Mouse (Mus musculus) large intestine, adult 2 months (tissue): ENCODE measurements at regions not wholly inside any gene's neighbourhood (a gene's known extent, or its start where the extent isn't known, plus 50 kb on each side); places are given as distances from the start of the nearest gene placed in this dataset.

Experiments used
- DNase-seq: peaks from one replicate; pipeline ENCODE4 v3.0.0-alpha.2; 2012; ENCODE audit warnings: low read depth, low spot score
- WGBS: fragments of 180-500 bp; shearing (Covaris S2); methylation state at CpG from one replicate; pipeline ENCODE4 v1.1.7; 2018; 5-methylcytosine and 5-hydroxymethylcytosine counted together

DNA sequence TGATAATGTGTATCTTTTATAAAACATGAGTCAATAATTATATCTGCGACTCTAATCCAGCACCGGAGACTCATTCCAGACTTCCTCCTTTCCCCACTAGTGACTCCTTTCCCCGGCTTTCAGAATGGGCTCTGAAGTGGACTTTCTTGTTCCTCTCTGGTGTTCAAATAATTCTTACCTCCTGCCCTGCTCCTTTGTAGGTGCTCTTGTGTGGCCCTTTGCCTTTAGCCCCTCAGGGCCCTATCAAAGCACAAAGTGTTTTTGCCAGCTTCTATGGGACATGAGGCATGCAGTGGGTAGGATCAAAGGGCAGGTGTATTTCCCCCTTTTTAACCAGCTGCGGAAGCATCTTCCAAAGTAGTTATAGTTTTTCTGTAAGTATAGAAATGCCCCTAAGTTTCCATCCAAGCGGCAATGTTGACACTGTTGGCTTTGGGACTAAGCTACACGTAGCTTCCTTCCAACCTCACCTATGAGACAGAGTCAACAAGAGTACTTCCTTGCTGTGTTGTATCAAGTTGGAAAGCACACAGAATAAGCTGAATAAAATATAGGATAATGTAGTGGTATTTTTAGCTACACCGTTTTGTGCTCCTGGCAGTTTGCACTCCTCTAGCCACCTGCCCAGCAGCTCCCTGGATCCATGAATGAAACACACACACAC lies 93.8 kb upstream of the Rapgef5 start:
- WGBS, result 62% methylated on average over 7 of the region's 7 CpGs
- no peak for DNase-seq

- no peak for DNase-seq
- WGBS, result 39% methylated on average over 9 of the region's 9 CpGs
These were observed 90.8 kb upstream of the Rapgef5 start for GRCm38 (mm10) chr12:117425363-117426031.

DNA sequence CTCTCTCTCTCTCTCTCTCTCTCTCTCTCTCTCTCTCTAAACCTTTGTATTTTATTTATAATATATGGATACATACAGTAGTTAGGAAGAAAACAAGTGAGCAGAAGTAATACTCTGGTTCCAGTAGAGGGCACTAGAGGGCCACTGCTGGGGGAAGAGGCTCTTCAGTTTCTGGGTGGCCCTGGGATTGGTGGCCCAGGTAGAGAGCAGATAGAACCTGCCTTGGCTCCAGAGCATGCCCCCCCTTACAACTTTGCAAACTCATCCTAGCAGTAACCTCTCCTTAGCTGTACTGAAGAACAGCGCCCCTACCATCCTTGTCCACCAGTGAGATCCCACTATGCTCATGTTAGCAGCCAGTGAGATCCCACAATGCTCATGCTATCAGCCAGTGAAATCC lies 88.8 kb upstream of the Rapgef5 start:
- 74% methylated on average over 1 of the region's 1 CpGs for WGBS
- peak; percentile 82 for DNase-seq

DNA sequence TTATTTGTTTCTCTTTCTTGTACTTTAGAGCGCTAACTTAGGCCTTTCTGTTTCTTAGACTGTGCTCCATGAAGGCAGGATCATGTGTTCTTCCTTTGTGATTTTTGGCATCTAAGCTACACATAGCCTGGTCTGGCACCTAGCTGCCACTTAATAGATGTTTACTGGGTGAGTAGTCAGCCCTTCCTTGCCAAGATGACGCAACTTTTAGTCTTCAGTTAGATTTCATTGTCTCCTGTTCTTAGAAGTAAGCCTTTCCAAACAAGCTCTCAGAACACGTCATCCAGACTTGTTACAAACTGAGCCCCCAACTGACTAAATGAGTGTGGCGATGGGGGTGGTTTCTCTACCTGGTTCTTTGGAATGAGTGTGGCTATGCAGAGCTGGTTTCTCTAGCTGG lies 85.4 kb upstream of the Rapgef5 start:
- no peak for DNase-seq
- 58% methylated on average over 4 of the region's 4 CpGs for WGBS

DNA sequence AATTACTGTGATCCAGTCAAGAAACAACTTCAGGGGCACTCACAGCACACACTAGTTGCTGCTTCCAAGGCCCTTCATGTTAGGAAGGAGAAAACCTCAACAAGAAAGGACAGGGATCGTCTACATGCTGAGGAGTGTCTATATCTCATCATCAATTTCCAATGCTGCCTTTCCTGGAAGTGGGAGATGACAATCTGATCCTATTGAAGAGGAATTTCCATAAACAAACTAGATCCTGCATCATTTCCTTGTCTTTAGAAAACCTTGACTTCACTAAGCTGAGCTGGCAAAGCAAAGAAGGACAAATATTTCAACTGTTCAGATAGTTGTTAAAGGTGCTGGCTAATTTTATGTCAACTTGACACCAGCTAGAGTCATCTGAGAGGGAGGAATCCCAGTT lies 83.5 kb upstream of the Rapgef5 start:
- DNase-seq, result no peak
- 63% methylated on average over 1 of the region's 1 CpGs for WGBS

DNA sequence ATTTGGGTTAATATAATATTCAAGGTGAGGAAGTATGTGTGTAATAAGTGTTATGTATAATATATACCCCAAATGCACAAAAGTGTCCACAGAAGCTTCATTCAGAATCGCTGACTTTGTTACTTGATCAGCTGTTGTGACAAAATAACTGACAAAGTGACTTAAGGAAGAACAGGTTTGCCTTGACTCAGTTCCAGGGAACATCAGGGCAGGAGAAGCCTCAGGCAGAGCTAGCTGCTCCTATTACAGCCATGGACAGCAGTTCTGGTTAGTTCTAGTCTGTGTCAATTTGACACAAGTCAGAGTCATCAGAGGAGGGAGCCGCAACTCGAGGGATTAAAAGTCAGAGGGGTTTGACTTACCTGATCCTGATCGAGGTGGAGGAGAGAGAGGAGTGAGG lies 79.3 kb upstream of the Rapgef5 start:
- no peak for DNase-seq
- WGBS, result 74% methylated on average over 4 of the region's 4 CpGs

DNA sequence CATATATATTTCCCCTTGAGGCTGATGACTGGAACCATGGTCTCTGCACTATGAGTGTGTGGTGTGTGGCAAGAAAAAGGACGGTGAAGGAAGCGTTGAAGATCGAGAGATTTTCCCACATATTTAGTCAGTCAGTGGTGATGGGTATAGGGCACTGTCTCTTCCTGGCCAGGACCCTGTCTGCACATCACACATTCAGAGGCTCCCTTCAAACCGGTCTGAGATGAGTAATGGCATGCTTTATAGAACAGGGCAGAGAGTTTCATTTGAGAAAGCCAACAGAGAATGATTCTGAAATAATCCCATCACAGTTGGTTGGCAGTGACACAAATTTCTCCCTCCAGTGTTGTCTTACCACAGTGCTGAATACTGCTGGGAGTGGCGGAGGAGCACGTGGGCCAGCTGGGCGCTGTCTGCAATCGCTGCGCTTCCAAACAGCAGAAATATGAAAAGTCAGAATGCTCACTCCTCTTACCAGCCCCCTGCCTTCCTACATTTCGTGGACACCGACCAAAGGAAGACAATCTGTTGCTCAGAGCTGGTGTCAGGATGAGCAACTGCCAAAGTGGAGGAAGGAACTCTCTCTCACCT lies 77.2 kb upstream of the Rapgef5 start:
- no peak for DNase-seq
- WGBS, result 66% methylated on average over 11 of the region's 11 CpGs

DNA sequence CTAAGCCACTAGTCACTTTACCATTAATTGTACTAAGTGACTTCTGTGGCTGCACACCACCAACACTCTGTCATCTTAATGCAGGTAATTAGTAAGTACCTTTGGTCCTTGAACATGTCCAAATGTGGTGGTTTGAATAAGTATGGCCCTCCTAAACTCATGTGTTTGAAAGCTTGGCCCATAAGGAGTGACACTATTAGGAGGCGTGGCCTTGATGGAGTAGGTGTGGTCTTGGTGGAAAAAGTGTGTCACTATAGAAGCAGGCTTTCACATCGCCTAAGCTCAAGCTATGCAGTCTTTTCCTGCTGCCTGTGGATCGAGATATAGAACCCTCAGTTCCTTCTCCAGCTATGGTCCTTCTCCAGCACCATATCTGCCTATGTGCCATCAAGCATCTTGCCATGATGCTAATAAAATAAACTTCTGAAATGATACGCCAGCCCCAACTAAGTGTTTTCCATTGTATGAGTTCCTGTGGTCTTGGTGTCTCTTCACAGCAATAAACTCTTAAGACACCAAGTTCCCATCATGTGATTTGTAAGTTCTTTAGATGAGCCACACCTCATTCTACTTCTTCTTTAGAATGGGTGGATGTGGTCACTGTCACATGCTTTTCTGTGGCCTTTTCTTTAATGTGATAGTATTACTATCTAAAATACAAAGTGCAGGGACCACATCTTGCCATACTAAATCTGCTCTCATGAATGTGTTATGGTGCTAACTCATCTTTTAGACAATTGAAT lies 71.9 kb upstream of the Rapgef5 start:
- DNase-seq, result no peak
- 81% methylated on average over 4 of the region's 4 CpGs for WGBS

- DNase-seq, result no peak
- WGBS, result 9% methylated on average over 10 of the region's 10 CpGs
These were observed 69.1 kb upstream of the Rapgef5 start for GRCm38 (mm10) chr12:117447223-117447622.

- DNase-seq, result no peak
- 55% methylated on average over 19 of the region's 19 CpGs for WGBS
These were observed 68.2 kb upstream of the Rapgef5 start for GRCm38 (mm10) chr12:117447843-117448728.

DNA sequence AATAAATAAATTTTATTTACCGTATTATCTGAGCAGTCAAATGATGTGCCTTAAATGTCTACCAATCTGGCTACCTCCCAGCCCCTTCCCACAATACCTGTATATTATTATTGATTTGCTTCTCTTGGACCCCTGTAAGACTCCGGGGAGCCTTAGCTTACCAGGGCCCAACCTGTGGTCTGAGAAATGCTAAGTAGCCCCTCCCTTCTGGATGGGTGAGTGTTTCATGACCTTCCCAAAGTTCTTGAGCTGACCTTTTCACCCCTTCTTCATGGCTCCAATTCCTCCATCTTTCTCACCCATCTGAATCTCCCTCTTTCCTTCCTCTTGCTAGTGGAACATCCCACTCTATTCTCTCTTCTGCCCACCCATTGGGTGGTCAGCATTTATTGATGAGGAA lies 67.2 kb upstream of the Rapgef5 start:
- no peak for DNase-seq
- 92% methylated on average over 2 of the region's 2 CpGs for WGBS

- DNase-seq, result peak; percentile 52
These were observed 66.2 kb upstream of the Rapgef5 start for GRCm38 (mm10) chr12:117450106-117450505.

- DNase-seq, result no peak
- WGBS, result 73% methylated on average over 3 of the region's 3 CpGs
These were observed 65.4 kb upstream of the Rapgef5 start for GRCm38 (mm10) chr12:117450871-117451270.

- no peak for DNase-seq
- 77% methylated on average over 4 of the region's 4 CpGs for WGBS
These were observed 64.8 kb upstream of the Rapgef5 start for GRCm38 (mm10) chr12:117451441-117451840.

- DNase-seq, result no peak
- 48% methylated on average over 7 of the region's 7 CpGs for WGBS
These were observed 60.5 kb upstream of the Rapgef5 start for GRCm38 (mm10) chr12:117455800-117456199.

- 27% methylated on average over 9 of the region's 9 CpGs for WGBS
These were observed 57.9 kb upstream of the Rapgef5 start for GRCm38 (mm10) chr12:117458132-117459070.

DNA sequence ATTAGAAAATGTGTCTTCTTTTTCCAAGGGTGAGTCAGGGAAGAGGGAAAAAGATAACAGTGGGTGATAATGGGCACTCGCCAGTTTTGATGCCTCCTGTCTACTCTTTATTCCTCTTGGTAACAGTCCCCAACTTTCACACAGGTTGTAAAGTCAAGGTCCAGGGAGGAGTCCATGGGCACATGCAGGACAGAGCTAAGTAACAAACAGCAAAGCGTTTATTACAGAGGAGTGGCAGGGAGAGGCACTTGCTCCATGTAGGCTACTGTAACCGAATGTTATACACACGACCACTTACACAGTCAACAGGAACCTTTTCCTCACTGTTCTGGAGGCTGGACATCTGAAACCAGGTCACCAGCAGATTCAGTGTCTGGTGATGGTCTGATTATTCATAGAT lies 56.7 kb upstream of the Rapgef5 start:
- 25% methylated on average over 4 of the region's 4 CpGs for WGBS
- DNase-seq, result peak; percentile 73

More at GRCm38 (mm10) chr12:117458132-117459070, 57.9 kb upstream of the Rapgef5 start:
- no peak for DNase-seq

DNA sequence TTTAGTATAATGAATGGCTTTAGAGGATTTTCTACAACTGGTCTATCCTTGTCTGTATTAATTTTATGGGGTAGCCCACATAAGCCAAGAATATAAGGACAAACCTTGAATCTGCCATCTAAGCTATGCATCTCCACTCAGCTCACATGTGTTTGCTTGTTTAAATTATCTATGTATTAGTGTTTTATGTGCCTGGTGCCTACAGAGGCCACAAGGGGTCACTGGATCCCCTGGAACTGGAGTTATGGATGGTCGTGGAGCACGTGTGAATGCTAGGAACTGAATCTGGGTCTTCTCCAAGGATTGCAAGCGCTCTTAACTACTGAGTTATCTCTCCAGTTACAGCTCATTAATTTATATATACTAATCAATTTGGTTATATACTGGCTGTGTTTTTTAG lies 51.1 kb upstream of the Rapgef5 start:
- no peak for DNase-seq
- 91% methylated on average over 3 of the region's 3 CpGs for WGBS

GRCm38 (mm10) chr12:117465998-117466397 lies 50.3 kb upstream of the Rapgef5 start:
- WGBS, result 20% methylated on average over 7 of the region's 7 CpGs
- no peak for DNase-seq
